Mouse (Mus musculus) liver, postnatal 0 days (tissue): ENCODE measurements around the gene Dlgap4. TPM values are rescaled to one million over a fixed set of nuclear protein-coding genes. Genes with fewer than 3 reads are reported as not detected.

ENCODE experiments used
- ATAC-seq: fragments of 200-750 bp; cut with Nextera tagmentation; 2 replicates; pipeline ENCODE4 v1.8.0; 2017; ENCODE audit warnings: mild to moderate bottlenecking, moderate library complexity
- DNase-seq: peaks from one replicate; pipeline ENCODE4 v3.0.0-alpha.2; 2016
- H3K27ac ChIP-seq: fragments of 300-500 bp; sonication (generic); 2 replicates; pipeline ENCODE4 v1.5.1; 2014; ENCODE audit warnings: antibody characterized with exemption, moderate library complexity, mild to moderate bottlenecking, low read depth
- H3K27me3 ChIP-seq: fragments of 300-500 bp; sonication (generic); 2 replicates; pipeline ENCODE4 v1.6.1; 2014; ENCODE audit warnings: low read length, control low read depth, mixed read lengths; ENCODE audit not compliant: insufficient read depth
- H3K36me3 ChIP-seq: fragments of 300-500 bp; sonication (generic); replicated peaks from 2 replicates; pipeline ENCODE4 v1.6.1; 2014; ENCODE audit warnings: mild to moderate bottlenecking, control low read depth, low read length, moderate library complexity, mixed read lengths; ENCODE audit not compliant: insufficient read depth
- H3K4me1 ChIP-seq: fragments of 300-500 bp; sonication (generic); 2 replicates; pipeline ENCODE4 v1.6.1; 2014; ENCODE audit warnings: antibody characterized with exemption, mild to moderate bottlenecking, control low read depth; ENCODE audit not compliant: insufficient read depth
- H3K4me2 ChIP-seq: fragments of 300-500 bp; sonication (generic); 2 replicates; pipeline ENCODE4 v1.6.1; 2014; ENCODE audit warnings: low read depth, mild to moderate bottlenecking, low read length, moderate library complexity, mixed read lengths
- H3K4me3 ChIP-seq: fragments of 300-500 bp; sonication (generic); 2 replicates; pipeline ENCODE4 v1.5.1; 2014; ENCODE audit warnings: low read depth, low read length
- H3K9ac ChIP-seq: fragments of 300-500 bp; sonication (generic); replicated peaks from 2 replicates; pipeline ENCODE4 v1.6.1; 2014; ENCODE audit warnings: mild to moderate bottlenecking, moderate library complexity
- H3K9me3 ChIP-seq: fragments of 300-500 bp; sonication (generic); 2 replicates; pipeline ENCODE4 v1.6.1; 2016; ENCODE audit warnings: mild to moderate bottlenecking, control low read depth, low read length, mixed read lengths
- CTCF ChIP-seq: sonication (generic); IDR thresholded peaks from 2 replicates; pipeline ENCODE4 v1.5.1; 2016; ENCODE audit warnings: antibody characterized with exemption, low read depth
- EP300 ChIP-seq: IDR thresholded peaks from 2 replicates; pipeline ENCODE4 v1.6.1; 2016; ENCODE audit warnings: antibody characterized with exemption, low read depth, mild to moderate bottlenecking
- WGBS: fragments of 180-500 bp; shearing (Covaris S2); extraction: QIAGEN DNeasy Blood & Tissue Kit; methylation state at CpG from one replicate; pipeline ENCODE4 v1.1.7; 2014; ENCODE audit not compliant: insufficient replicate concordance; 5-methylcytosine and 5-hydroxymethylcytosine counted together
- polyA plus RNA-seq: library from polyadenylated mRNA; unstranded; fragments of >200 nt; fragmentation: Nextera tagmentation; extraction: Ambion mirVana; gene quantifications from 2 replicates; pipeline ENCODE4 v1.2.1, GENCODE M21; 2015

Dlgap4 gene
- polyA plus RNA-seq, 1 experiment from 2014 or later, result 10.7 TPM

DNA sequence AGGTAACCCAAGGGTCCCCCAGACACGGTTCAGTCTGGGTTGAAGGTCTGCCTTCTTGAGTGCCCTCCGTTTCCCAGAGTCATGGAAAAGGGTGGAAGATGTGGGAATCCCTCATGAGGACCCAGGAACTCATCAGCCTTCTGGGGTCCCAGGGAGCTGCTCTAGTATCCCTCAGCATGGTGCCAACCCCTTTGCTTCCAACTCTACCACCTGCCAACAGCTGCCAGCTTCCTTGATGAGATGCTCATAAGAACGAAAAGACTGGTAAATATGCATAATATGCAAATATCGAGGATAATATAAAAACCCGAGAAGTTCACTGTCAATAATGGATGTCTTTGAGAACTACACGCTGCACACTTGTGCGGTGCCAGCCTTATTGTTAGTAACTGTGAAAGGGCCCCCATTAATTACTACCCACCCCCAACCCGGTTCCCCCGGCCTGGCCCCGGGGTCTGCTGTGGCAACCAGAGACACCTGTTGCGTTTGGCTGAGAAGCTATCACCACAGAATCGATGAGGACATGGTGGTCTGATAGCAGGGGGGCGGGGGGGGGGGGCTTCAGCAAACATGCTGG is 52.2 kb downstream of the Dlgap4 start:
- Histone ChIP-seq H3K4me1 (no peaks in the 10 kb centered on the region), H3K9ac (no peak overlapping the region), H3K27ac (no peak overlapping the region), H3K4me2 (no peak overlapping the region), H3K36me3 (no peaks in the 10 kb centered on the region), H3K9me3 (no peaks in the 10 kb centered on the region), H3K4me3 (no peak overlapping the region), H3K27me3 (no peaks in the 10 kb centered on the region)
- 72% methylated on average over 13 of the region's 13 CpGs for WGBS
- TF ChIP-seq CTCF (no peak), EP300 (no peak)
- ATAC-seq, result no peak
- no peak for DNase-seq

DNA sequence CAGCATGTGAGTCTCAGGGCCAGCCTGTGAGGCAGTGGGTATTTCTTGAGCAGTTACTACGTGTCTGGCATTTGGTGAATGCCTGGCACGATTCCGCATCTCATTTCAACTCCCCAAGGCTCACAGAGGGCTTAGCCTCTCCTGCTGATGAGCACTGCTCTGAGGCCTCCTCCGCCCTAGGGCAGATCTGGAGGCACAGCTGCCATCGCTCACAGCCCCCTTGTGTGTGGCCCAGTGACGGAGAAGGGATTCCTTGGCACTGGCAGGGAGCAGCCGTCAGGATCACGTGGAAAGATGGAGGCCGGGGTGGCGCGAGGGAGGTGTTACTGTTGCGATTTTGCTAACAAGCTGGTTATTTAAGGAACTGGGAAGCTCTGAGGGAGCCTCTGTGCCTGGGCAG is 52.7 kb downstream of the Dlgap4 start:
- Histone ChIP-seq H3K4me2 (no peak overlapping the region), H3K9ac (no peak overlapping the region), H3K27me3 (no peaks in the 10 kb centered on the region), H3K36me3 (no peaks in the 10 kb centered on the region), H3K4me1 (no peaks in the 10 kb centered on the region), H3K27ac (no peak overlapping the region), H3K9me3 (no peaks in the 10 kb centered on the region), H3K4me3 (no peak overlapping the region)
- TF ChIP-seq EP300 (no peak), CTCF (no peak)
- ATAC-seq, result no peak
- WGBS, result 55% methylated on average over 12 of the region's 12 CpGs
- DNase-seq, result no peak

DNA sequence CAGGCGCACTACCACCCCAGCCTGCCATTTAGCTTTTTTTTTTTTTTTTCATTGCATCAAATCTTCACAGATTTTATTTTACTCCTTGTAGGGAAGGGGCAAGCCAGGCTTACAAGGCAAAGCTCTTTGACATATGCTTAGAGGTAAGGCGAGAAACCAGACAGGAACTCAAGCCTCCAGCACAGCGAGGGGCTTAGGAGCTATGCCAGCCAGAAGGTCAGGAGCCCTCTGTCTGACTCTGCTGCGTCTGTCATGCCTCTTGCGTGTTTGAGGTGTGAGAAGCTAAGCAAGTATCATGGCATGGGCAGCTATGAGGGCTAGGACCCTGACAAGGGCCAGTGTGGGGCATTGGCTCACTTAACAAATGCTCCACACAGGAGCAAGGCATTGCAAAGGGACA is 53.8 kb downstream of the Dlgap4 start:
- no peak for ATAC-seq
- Histone ChIP-seq H3K4me3 (no peak overlapping the region), H3K27me3 (no peaks in the 10 kb centered on the region), H3K4me1 (no peaks in the 10 kb centered on the region), H3K9ac (no peak overlapping the region), H3K36me3 (no peaks in the 10 kb centered on the region), H3K9me3 (no peaks in the 10 kb centered on the region), H3K4me2 (no peak overlapping the region), H3K27ac (no peak overlapping the region)
- no peak for DNase-seq
- 65% methylated on average over 5 of the region's 5 CpGs for WGBS
- TF ChIP-seq CTCF, result no peak
- TF ChIP-seq EP300, result no peak

DNA sequence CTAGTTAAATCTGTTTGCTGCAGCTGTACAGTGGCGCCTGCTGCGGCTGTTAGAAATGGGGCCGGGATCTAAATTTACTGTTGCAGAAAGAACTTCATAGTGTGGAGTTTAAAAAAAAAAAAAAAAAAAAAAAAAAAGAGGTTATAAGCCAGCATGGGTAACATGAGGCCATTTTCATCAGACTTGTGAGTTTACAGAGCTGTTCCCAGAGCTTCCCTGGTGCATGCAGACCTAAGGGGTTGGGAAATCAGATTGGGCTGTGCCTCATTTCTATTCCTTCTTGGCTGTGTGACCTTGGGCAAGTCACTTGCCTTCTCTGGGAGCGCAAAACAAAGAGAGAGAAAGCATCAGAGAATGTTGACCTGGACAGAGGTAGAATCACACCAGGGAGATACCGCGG is 55.1 kb downstream of the Dlgap4 start:
- WGBS, result 79% methylated on average over 6 of the region's 6 CpGs
- Histone ChIP-seq H3K4me1 (no peaks in the 10 kb centered on the region), H3K9ac (no peak overlapping the region), H3K4me2 (no peak overlapping the region), H3K4me3 (no peak overlapping the region), H3K27me3 (no peaks in the 10 kb centered on the region), H3K27ac (no peak overlapping the region), H3K9me3 (no peaks in the 10 kb centered on the region), H3K36me3 (no peaks in the 10 kb centered on the region)
- TF ChIP-seq CTCF (no peak), EP300 (no peak)
- no peak for DNase-seq
- no peak for ATAC-seq

DNA sequence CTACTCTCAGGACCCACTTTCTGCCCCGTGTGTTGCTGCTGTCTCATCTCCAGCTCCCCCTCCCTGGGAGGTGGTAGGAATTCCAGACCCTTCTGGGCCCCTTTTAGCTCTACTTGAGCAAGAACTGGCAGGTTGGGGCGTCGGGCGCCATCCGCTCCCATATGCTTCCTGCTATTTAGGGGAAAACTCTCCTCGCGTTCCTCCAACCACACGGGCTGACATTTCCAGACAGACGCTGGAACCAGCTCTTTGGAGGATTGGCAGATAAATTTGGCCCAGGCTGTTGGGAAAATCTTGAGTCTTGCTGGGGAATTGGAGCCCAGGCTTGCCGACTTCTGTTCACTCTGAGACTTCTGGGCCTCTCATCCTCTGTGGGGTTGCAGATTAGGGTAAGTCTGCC is 59.8 kb downstream of the Dlgap4 start:
- Histone ChIP-seq H3K4me1 (no peaks in the 10 kb centered on the region), H3K27ac (no peak overlapping the region), H3K9ac (no peak overlapping the region), H3K4me2 (no peak overlapping the region), H3K36me3 (no peaks in the 10 kb centered on the region), H3K4me3 (no peak overlapping the region), H3K9me3 (no peaks in the 10 kb centered on the region), H3K27me3 (no peaks in the 10 kb centered on the region)
- 75% methylated on average over 10 of the region's 10 CpGs for WGBS
- TF ChIP-seq CTCF (no peak), EP300 (no peak)
- DNase-seq (no peak), ATAC-seq (no peak)

GRCm38 (mm10) chr2:156673881-156674669 is 60.6 kb downstream of the Dlgap4 start:
- 65% methylated on average over 8 of the region's 8 CpGs for WGBS

More at GRCm38 (mm10) chr2:156673881-156674669, 60.6 kb downstream of the Dlgap4 start:
- H3K4me2 ChIP-seq, result no peak overlapping the region
- no peak overlapping the region for H3K4me3 ChIP-seq
- no peaks in the 10 kb centered on the region for H3K9me3 ChIP-seq
- DNase-seq, result no peak
- no peaks in the 10 kb centered on the region for H3K36me3 ChIP-seq
- ATAC-seq, result no peak
- TF ChIP-seq EP300 (no peak), CTCF (no peak)
- no peak overlapping the region for H3K27ac ChIP-seq
- no peaks in the 10 kb centered on the region for H3K4me1 ChIP-seq
- H3K27me3 ChIP-seq, result no peaks in the 10 kb centered on the region
- H3K9ac ChIP-seq, result no peak overlapping the region
